Mouse (Mus musculus) 3T3-L1 (cell line): Measurements from ENCODE around the gene Eps8l2.
A peak's percentile ranks its signal among the peaks of the same experiment; 100 is the strongest.
"Not testable (repeated sequence)": the region's sequence is repeated elsewhere in the genome, so short reads cannot be mapped to it uniquely, and the experiment has no call there.

Experiments used
- DNase-seq: peaks from one replicate; pipeline ENCODE4 v3.0.0-alpha.2; 2015; ENCODE audit warnings: low read depth, low spot score

Eps8l2 gene

GRCm38 (mm10) chr7:141407670-141408069 lies 69.0 kb downstream of the Eps8l2 start:
- not testable (repeated sequence) for DNase-seq

GRCm38 (mm10) chr7:141408833-141409232 lies 70.2 kb downstream of the Eps8l2 start:
- DNase-seq, result peak; percentile 89

GRCm38 (mm10) chr7:141410631-141411030 lies 72.0 kb downstream of the Eps8l2 start:
- no peak for DNase-seq

- DNase-seq, result no peak
Observed at GRCm38 (mm10) chr7:141411667-141412066, 73.0 kb downstream of the Eps8l2 start.
